Mouse (Mus musculus) R1 (cell line): Measurements from ENCODE around the gene Aldh8a1.
A peak's percentile ranks its signal among the peaks of the same experiment; 100 is the strongest.
"Not testable (repeated sequence)": the region's sequence is repeated elsewhere in the genome, so short reads cannot be mapped to it uniquely, and the experiment has no call there.

Experiments used
- DNase-seq: peaks from one replicate; pipeline ENCODE4 v3.0.0-alpha.2; 2018; ENCODE audit warnings: low read depth, low spot score

Aldh8a1 gene

GRCm38 (mm10) chr10:21367481-21367880 lies 9.6 kb upstream of the Aldh8a1 start:
- no peak for DNase-seq

DNA sequence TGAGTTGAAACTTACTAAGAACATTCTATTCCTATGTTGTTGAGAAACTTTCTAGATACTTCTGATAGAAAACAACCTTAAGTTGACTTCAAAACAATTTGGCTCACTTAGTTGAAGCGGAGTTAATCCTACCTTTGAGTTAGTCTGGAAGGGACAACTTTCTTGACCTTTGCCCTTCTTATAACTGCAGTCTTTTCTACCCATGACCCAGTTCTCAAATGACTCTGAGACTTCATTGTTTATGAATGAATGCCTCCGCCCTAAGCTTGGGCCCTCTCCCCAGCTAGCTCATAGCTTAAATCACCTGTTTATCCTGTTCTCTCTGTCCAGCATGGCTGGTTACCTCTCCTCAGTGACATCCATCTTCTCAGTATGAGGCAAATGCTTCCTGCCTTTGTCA lies 7.5 kb upstream of the Aldh8a1 start:
- DNase-seq = no peak

DNA sequence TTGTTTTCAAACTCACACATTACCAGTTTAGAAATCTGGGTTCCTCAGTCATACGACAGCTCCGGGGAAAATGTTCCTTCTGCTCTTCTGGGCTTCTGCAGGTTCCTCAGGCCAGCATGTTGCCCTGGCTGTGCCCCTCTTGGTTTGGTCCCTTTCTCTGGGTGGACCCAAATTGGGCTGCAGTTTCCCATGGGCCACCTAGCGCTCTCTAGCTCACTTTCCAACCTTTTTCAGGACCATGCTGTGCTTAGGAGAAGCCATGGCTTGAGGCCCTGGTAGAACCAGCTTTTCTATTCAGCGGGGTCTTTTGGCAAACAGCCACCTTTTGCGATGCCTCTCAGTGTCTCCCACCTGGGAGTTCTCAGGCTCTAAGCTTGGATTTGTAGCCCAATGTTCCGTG lies 4.8 kb upstream of the Aldh8a1 start:
- no peak for DNase-seq

DNA sequence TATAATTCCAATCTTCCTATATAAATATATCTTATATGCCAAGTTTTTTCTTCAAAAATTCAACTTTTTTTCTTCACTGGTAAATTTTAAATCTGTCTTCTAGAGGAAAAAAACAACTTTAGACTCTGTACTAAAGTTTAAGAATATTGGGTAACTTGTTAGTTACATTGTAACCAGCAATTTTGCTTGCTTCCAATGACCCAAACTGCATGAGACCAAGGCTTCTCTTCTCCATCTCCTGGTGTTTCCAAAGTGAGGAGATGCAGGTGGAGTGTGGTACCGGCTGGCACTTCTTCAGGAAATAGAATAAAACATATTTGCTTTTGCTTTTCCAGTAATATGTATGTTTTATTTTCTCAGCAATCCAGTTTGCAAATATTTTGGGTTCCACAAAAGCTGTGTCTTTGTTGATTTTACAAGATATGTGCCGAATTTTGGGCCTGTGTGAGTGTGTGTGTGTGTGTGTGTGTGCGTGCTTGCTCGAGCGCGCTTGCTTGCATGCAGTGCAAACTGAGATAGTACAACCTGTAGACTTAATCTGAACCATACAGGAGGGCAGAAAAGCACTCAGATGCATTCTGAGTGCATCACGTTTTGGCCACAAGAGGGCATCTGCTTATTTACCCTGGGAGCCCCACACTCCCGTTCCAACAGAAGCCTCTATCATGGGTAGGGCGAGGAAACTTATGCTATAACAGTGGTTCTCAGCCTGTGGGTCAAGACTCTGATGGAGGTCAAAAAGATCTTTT lies 1.3 kb downstream of the Aldh8a1 start:
- peak; percentile 68 for DNase-seq

GRCm38 (mm10) chr10:21382914-21383313 lies 5.8 kb downstream of the Aldh8a1 start:
- peak; percentile 77 for DNase-seq

DNA sequence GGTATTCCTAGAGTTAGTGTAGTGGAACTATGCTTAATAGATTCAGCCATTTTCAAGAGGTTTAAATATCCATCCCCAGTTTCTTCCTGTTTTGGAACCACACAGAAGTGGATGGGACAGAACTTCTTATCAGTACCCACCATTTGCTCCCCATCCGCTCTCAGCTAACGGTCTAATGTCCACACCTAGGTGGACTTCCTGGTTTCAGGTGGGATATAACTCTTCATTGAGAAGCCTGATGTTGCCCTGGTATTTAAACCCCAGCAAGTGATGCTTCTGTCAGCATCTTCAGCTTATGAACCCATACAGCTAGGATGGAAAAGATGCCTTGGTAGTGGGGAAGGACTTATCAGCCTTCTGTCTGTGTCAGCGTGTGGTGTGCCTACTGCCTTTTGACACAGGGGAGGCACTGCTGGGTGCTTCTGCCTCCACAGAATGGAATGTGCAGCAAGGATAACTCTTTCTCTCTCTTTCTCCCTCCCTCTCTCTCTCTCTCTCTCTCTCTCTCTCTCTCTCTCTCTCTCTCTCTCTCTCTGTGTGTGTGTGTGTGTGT lies 8.1 kb downstream of the Aldh8a1 start:
- no peak for DNase-seq

GRCm38 (mm10) chr10:21389075-21389474 lies 12.0 kb downstream of the Aldh8a1 start:
- no peak for DNase-seq

- no peak for DNase-seq
Measured at GRCm38 (mm10) chr10:21390440-21390839, 13.3 kb downstream of the Aldh8a1 start.

- no peak for DNase-seq
Measured at GRCm38 (mm10) chr10:21391286-21391685, 14.2 kb downstream of the Aldh8a1 start.

DNA sequence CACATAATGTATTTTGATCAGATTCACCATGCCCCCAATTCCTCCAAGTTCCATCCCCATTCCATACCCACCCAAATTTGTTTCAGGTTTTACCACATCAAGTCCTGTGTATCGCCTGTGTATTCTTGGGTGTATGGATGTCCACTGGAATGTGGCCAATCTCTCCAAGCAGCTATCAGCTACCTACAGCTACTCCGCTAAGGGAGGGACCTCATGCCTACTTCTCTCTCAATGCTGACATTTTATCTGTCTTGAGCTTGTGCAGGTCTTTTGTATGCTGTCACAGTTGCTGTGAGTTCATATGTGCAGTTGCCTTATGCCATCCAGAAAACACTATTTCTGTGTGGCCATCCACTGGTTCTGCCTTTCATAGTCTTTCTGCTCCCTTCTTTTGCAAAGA lies 16.3 kb downstream of the Aldh8a1 start:
- DNase-seq = no peak

GRCm38 (mm10) chr10:21395426-21396139 lies 18.5 kb downstream of the Aldh8a1 start:
- no peak for DNase-seq

DNA sequence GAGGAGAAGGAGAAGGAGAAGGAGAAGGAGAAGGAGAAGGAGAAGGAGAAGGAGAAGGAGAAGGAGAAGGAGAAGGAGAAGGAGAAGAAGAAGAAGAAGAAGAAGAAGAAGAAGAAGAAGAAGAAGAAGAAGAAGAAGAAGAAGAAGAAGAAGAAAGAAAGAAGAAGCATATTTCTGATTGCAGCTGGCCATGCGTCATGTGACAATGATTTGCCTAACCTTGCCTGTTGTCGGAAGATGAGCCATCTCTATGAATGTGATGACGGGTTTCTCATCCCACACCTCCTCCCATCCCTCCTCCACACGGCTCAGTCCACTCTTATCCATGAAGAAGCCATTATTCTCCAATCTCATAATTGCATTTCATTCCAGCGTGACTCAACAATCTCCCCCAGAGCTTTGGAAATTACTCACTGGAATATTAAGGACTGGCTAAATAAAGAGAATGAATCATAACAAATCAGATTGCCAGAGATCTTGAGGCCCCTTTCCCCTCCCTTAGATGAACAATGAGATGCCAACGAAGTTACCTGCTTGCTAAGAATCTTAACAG lies 21.9 kb downstream of the Aldh8a1 start:
- not testable (repeated sequence) for DNase-seq

DNA sequence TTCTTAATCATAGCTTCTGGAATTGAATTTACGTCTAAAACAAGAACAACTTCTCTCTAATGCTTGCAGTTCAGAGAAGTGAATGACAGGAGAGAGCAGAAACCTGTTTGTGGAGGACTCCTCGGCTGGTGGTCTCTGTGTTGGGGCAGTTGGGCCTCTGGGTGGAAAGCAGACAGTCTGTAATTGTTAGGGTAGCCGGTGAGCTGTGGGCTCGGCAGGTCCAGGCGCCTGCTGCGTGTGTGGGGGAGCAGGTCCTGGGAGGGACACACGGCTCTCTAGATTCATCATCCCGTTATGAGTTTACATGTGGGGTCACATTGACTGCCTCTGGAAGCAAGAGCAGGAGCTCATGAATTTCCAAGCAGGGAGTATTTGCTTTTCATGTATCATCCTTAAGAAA lies 22.5 kb downstream of the Aldh8a1 start:
- DNase-seq = no peak

DNA sequence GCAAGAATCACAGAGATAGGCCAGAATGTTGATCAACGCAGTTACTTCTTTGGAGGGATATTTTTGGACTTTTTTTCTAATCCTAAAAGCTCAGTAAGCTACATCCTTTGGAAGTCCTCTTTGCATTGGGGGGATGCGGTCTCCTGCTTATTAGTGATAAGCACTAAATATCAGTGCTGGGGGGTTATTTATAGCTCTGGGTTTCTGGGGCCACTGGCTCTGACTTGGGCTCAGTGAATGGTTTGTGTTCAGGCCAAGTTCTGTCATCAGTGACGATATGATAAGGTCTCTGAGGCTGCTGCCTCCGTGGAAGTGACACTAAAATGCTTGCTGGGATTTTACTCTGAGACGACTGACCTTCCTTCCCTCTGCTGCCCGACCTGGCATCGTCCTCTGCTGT lies 22.9 kb downstream of the Aldh8a1 start:
- DNase-seq = no peak

- DNase-seq = no peak
Measured at GRCm38 (mm10) chr10:21400453-21400852, 23.4 kb downstream of the Aldh8a1 start.

DNA sequence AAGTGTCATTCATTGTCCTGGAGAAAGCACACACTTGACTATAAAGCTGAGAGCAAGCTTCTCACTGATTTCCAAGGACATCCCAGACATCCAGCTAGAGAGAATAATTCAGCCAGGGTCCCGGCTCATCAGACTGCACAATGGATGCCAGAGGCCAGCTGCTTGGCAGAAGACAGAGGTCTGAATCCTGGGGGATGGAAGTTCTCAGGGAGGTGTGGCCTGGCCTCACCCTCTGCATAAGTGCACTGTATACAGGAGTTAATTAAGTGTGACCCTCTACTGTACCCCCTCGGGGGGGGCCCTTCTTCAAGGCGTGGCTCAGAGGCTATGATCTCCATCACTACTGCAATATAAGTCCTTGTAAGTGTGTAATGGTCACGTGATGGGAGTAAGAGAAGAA lies 24.2 kb downstream of the Aldh8a1 start:
- no peak for DNase-seq

- no peak for DNase-seq
Measured at GRCm38 (mm10) chr10:21404822-21405221, 27.7 kb downstream of the Aldh8a1 start.

- no peak for DNase-seq
Measured at GRCm38 (mm10) chr10:21405707-21406534, 28.8 kb downstream of the Aldh8a1 start.

- no peak for DNase-seq
Measured at GRCm38 (mm10) chr10:21410711-21411110, 33.6 kb downstream of the Aldh8a1 start.

DNA sequence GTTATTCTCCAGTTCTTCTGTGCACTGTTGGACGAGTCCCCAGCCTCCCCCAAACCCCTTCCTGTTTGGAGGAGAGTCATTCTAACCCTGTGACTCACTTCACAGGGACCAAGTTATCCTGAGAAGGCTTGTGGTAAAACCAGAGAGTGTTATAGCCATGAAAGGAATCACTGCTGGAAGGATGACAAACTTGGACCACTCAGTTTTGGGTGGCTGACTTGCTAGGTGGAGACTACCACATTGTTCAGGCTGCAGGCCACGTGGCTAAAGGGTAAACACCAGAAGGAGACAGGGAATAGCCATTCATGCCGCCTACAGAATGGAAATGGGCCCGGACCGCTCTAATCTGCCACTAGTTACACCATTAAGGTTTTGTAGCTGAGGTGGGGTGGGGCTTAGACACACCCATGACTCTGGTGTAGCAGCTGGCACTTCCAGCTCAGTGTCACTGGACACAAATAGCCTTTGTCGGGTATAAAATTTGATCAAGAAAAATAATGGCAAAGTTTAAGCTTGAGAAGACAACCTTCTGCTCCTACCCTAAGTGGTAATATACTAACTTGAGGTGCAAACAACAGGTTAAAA lies 34.6 kb downstream of the Aldh8a1 start:
- DNase-seq = no peak

GRCm38 (mm10) chr10:21415031-21415430 lies 37.9 kb downstream of the Aldh8a1 start:
- no peak for DNase-seq
